Comparison of ENCODE assay signal across 14 mouse cellular contexts in the genomic region with DNA sequence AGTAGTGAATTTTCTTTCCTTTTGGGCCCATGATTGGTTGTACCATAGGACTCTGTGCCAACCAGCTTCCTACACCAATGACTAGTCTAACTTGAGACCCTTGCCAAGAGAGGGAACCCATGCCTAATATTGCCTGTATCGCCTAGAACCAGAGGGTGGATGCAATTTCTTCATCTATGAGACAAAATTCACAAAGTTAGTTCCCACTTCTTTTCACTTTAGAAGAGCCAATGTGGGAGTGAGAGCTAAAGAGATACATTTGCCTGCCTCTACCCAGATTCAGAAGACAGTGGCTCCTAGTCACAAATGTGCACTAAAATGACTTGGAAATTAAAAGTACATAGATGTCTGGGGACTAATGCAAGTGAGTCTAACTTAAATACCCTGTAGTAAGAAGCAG.
"Had no signal": no experiment of that assay in that cellular context is flagged by ENCODE, and none has a peak within 500 bp of the region (broad histone marks: within the 10 kb centered on the region; RNA-seq: fewer than 3 reads in every experiment).

No protein-coding gene starts in this region.

- ATAC-seq: liver, embryonic 12.5 days; liver, postnatal 0 days; lung, postnatal 0 days had no signal

- DNase-seq: left cerebral cortex, postnatal 4 days; liver; liver, embryonic 13.5 days; liver, postnatal 0 days; lung, adult 18-20 months; lung, adult 2 months; lung, embryonic 14.5 days; lung, postnatal 10 days; lung, postnatal 14 days; lung, postnatal 36 days; lung, postnatal 4 days; midbrain, embryonic 14.5 days had no signal
